Mouse (Mus musculus): ENCODE data around the gene Pigo. TPM values are rescaled to one million over a fixed set of nuclear protein-coding genes. Genes with fewer than 3 reads are reported as not detected.

Gene Pigo
- total and polyA plus RNA-seq, 3 experiments = 16.5 to 25.4 (median 20.2) TPM

DNA sequence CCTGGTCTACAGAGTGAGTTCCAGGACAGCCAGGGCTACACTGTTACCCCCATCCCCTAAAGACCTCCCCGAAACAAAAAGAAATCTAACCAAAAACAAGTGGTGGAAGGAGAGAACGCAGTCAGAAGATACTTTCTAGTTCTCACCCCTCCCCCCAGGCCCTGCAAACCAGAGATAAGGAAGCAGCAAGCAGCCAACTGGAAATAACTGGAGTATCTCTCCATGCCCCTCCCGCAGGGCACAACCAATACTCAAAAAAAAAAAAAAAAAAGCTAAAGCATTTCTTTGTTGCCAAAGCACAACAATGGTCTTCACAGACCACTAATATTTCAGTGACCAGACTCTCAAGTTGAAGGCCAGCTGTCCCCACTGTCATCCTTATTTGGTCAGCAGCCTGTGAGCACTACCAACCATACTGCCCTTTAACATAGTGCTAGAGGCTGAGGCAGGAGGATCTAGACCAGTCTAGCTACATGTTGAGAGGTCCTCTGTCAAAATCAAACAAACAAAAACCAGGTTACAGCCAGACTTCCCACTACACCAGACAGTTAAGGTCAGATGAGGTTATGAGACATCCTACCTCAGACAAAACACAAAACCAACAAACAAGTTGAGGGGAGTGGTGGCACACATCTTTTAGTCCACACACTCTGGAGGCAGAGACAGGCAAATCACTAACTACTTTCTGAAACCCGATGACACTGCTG is 12.4 kb upstream of the Pigo start:
- no peak for DNase-seq

DNA sequence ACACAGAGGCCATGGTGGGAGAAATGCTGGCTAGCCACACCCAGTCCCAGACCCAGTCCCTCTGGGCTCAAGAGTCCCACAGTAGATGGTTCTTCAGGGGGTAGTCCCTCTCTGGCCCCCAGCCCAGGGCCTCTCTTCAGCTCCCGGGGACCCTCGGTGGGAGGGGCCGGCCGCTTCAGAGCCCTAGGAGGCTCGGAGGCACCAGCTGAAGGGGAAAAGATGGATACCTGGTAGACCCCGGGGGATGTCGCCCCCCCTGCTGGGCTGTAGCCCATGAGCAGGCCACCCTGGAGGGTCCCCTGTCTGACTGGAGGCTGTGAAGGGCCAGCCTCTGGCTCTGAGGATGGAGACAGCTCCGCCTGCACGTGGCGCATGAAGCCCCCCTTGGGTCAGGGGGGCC is 10.7 kb upstream of the Pigo start:
- no peak for DNase-seq

DNA sequence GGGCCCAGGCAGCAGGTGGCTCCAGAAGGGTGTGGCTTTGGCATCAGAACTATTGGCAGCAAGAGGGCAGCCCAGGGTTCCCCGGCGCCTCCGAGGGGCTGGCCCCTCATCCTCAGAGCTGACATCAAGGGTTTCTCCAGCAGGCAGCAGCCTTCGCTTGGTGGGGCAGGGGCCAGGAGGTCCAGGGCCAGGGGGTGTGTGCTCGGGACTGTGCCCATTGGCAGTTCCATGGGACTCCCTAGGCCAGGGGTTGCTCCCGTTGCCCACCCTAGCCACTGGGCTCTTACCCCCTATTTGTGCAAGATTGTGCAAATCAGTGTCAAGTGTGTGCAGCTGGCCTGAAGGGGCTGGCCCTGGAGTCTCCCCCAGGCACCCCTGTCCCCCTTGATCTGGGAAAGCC is 10.2 kb upstream of the Pigo start:
- DNase-seq = no peak

DNA sequence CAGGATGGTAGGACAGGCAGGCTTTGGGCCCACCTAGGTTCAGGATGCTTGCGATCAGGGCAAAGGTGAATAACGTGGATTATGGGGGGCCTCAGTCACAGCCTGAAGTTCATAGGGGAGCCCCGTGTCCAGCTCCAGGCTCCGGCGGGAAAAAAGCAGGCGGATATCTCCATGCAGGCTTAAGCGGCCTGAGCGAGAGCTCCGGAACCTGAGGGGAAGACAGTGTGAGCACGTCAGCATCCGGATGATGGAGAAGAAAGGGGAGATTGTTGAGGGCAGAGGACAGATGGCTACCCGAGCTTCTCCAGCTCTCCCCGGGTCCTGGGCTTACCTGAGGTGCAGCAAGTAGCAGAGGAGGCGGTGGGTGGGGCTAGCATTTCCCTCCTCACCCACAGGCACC is 7.9 kb upstream of the Pigo start:
- no peak for DNase-seq

DNA sequence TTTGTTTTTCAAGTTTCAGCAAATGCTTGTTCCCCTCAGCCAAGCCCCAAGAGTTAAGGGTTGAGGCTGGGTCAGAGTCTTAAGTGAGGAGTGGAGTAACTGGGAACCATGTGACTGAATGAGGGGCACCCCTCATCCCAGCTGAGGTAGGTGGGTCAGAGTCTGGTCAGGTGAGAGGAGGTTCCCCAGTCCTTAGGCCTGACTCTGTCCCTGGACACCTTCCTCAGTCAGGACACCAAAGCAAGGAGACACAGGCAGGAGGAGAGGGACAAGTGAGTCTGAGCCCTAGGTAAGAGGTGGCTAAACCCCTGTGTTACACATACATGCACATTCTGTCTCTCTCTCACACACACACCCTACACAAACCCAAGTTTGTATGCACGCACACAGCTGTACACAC is 6.9 kb upstream of the Pigo start:
- no peak for DNase-seq

DNA sequence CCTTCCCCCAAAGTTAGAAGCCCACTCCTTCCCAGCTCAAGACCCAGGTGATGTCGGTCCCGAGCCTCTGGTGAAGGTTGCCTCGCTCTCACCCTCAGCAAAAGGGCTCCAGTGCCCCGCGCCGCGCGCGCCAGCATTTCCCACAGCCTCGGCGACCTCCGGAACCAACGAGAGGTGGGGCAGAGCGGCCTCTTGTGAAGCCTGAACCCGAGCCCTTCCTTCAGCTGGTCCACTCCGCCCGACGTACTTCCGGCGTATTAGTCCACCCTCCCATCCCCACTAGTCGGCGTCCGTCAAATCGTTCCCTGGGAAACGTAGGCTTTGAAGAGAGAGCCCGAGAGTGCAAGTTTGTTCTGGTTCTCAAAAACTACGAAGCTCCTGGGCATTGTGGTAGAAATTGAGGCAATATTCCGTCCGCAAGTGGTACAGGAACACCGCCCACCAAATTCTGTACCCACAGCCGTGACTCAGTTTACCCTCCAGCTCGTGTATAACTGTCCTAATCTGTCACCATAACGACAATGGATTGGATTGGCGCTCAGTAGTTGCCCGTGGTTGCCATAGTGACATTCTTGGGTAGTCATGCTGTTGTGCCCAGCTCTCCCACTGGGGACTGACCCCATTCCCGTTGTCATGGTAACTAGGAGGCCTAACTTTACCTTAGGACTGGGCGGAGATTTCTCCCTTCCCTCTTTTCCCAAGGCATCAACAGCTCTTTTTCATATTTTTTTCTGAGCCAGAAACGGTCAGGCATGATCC is 5.8 kb upstream of the Pigo start, which contains the start of gene Stoml2:
Stoml2 (minus strand) TSS at position 474 of the 759 bp plus-strand sequence.
- DNase-seq = peak; percentile 94

DNA sequence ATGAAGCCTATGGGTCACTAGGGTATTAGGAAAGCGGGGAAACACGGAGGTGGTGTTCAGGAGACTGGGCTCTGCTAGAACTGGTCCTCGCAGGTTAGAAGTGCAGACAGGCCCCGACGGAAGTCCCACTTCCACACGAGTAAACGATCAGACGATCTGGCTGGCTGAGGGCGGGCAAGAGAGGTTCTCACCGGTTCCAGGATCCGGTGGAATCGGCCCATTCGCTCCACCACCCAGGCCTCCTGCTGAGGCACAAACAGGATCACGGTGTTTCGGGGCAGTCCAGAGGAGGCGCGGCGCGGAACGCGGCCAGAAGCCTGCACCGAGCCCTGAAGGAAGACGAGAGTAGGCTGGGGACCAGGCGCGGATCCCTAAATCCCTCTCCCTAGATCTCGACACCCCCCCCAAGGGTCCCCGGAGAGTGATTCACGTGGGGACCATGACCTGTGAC is 5.2 kb upstream of the Pigo start:
- no peak for DNase-seq

DNA sequence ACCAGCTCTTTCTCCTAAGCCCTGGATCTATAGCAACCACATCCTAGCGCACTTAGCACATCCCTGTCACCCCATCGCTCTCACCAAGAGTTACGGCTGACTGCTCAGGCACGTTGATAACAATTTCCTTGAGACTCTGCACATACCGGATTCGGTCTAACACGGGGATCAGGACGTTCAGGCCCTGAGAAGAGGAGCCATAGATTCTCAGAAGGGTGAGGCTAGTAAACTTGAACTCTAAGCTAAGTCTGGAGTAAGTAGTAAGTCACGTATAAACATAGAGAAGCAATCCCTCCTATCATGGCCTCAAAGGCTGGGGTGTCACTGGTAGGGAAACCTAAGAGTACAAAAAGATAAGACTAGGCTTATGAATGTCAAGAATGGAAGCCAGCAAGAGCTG is 4.7 kb upstream of the Pigo start:
- DNase-seq = no peak

DNA sequence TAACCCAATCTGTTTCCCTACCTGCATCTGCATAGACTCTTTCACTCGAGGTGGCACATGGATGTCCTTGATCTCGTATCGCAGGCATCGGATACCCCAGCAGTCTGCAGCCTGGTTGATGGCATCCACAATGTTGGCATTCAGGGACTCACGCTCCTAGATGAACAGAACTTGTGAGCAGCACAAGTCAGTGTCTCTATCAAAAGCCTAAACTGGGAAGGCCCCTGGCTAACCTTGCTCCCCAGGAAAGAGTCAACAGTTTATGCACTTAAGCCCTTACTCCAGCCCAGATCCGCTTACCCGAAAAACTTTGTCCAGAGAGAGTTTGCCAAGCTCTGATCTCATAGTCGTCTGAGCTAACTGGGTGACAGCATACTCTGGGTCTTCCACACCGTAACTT is 4.1 kb upstream of the Pigo start:
- DNase-seq = no peak

DNA sequence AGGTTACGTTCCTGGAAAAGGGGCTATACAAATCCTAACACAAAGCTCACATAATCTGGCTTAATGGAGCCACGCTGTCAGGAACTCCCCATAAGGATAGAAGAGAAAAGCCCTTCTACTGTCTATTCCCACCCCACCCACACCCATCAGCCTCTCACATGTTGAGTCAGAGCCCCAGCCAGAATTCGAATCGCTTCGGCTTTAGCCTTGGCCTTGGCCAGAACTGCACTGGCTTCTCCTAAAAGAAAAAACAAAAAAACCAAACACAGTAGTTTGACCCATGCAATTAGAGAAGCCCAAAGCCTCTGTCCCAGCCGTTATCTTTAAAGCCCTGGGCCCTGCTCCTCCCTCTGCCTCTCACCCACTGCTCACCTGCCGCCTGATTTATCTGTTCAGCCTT is 3.5 kb upstream of the Pigo start:
- peak; percentile 78 for DNase-seq

DNA sequence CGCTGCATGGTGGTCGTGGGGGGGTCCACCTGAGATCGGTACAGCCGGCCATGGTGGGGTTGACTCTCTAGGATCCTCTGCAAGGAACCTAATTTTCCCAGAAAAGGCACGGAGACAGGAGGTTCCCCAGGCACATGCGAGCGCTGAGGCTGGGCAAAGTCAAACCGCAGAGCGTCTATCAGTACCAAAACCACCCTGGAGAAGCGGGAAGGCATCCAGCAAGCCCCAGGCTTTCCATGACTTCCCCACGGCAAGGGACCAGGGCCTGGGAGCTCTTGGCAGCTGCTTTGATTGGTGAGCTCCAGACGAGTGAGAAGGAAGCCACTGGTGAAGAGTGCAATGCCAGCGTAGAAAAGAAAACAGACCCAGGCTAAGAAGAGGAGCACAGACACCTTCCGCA is 946 bp downstream of the Pigo start:
- DNase-seq = no peak

DNA sequence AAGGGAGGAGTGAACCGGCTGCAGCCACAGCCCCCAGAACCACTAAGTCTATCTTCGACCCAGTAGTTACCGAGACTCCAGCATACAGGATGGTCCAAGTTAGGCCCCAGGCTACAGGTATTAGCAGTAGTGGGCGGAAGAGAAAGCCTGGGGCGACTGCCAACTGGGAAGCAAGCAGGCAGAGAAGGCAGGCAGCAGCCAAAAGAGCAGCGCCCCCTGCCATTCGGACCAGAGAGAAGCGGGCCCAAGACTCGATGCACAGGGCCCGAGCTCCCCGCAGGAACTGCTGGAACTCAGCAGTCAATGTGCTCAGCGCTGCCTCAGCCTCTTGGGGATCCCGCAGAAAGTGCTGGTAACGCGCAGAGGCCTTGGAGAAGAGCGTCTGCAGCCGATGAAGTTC is 4.3 kb downstream of the Pigo start:
- no peak for DNase-seq

DNA sequence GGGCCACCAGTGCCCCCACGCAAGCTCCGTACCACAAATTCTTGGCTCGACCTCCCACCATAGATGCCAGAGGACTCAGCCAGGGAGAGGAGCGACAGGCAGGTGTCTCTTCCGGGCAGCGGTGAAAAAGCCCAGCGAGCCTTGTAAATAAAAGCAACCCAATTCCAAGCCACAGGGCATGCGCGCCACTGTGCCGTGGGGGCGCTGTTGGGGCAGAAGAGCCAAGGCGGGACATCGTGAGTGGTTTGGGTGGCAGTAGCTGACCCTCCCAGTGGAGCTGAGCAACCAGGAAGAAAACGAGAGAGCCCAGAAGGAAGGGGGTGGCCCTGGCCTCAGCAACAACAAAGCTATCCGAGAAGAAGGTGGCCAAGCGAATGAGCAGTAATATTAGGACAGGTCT is 4.7 kb downstream of the Pigo start:
- no peak for DNase-seq

DNA sequence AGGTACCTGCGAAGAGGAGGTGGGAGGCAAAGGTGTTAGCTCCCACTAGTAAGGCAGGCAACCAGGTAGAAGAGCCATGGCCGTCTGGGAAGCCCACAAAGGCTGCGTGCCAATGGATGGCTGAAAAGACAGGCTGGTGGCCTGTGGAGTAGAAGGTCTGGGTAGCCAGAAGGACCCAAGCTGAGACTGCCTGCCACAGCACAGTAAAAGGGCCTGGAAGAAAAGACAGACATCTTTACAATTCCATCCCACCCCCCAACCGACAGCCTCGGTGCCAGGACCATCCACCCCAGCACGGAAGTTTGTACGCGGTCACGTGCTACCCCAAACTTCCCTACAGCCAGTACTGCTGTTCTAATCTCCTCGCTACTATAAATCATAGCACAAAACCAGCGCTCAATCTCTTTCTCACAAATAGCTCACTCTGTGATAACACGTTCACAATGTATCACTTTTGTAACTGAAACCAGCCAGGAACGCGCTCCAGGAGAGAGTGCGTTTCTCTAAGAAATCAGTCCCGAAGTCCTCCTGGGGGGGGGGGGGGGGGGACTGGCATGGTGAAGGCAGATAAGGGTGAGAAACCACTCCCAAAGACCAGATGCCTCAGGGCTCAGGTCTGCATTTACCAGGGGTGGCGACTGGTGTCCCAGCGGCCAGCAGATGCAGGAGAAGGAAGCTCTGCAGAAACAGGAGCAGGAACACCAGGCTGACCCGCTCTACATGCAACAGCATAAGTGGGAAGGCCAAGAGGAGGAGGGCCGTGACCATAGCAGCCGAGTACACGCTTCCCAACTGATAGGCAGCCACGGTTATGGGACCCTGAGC is 5.8 kb downstream of the Pigo start:
- no peak for DNase-seq

DNA sequence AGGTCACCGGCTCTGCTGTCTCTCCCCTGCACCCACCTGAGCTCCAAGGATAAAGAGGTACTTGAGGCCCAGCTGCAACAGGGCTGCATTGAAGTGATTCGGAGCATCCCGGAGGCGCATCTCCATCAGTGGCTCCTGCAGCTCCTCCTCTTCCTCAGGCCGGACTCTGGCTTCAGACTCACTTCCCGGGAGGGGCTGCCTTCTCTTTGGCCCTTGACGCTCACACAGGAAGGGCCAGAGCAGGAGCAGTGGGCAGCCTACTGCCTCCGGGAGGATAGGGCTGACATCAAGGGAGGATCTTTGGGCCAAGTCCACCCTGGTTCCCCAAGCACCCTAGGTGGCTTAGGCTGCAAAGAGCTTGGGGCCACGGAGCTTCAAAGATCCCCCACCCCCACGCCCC is 6.4 kb downstream of the Pigo start:
- DNase-seq = no peak

DNA sequence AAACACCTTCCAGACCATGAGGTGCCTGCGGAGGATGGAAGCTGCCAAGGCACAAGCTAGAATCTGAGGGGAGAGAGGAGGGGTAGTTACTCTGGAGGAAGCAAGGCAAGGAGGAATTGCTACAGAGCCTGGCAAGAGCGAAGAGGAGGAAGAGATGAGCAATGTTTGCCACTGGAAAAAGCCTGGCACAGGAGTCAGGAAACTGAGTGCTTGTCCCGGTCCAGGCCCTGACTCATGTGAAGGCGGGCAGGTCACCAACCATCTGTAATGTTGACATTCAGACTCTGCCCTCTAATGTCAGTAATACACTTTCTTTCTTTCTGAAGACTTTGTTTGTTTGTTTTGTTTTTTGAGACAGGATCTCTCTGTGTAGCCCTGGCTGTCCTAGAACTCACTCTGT is 7.5 kb downstream of the Pigo start:
- DNase-seq = peak; percentile 70

DNA sequence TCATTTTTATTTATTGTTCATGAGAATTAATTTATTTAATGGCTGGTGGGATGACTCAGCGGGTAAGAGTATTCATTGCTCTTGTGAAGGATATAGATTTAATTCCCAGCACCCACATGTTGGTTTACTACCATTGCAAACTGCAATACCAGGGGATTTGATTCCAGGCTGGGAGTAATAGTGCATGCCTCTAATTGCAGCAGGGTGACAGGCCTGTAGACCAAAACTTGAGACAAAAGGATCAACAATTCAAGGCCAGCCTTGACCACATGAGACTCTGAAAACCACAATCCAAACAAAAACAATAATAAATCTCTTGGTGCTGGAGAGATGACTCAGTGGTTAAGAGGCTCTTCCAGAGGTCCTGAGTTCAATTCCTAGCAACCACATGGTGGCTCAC is 13.5 kb downstream of the Pigo start:
- DNase-seq = no peak

DNA sequence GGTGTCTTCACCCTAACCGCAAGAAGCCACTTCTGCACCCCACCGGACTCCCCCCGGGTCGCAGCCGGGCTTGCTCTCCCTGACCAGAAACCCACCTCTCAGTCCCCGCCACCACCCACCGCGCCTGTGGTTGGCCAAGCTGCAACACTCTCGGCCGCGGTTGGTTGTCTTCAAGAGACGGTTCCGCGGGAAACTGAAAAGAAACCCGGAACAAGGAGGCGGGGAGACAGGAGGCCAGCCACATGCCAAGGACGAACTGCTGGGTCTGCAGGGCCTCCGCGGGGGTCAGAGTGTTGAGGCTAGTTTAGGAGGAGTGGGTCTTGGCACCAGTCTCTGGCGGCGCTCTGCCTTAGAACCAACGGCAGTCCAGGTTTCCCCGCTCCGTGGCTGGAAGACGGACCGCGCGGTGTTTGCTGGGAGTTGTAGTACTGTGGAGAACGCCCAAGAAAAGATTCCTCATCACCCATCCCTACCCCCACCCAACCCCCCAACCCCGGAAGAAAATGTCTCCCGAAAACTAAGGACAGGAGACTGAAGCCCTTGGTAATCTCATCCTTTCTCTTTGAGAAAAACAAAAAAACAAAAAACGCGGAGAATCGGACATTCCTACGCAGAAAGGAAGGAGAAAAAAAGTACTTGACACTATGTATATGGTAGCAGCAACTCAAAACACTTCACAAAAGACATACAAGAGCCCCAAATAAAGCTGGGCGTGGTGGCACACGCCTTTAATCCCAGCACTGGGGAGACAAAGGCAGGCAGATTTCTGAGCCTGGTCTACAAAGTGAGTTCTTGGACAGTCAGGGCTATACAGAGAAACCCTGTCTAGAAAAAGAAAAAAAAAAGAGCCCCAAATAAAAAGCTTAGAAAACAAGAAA is 15.2 kb downstream of the Pigo start, which contains the start of gene Fancg:
Fancg (minus strand) TSS at position 346 of the 878 bp plus-strand sequence.
- peak; percentile 90 for DNase-seq

DNA sequence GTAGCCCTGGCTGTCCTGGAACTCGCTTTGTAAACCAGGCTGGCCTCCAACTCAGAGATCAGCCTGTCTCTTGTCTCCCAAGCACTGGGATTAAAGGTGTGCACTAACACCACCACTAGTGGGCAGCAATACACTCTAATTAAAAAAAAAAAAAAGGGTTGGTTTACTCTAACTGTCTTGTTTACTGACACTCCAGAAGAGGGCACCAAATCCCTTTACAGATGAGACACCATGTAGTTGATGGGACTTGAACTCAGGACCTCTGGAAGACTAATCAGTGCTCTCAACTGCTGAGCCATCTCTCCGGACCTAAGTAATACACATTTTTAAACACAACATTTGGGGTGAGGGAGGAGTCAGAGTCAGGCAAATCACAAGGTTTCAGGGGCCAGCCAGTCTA is 19.9 kb downstream of the Pigo start:
- no peak for DNase-seq

DNA sequence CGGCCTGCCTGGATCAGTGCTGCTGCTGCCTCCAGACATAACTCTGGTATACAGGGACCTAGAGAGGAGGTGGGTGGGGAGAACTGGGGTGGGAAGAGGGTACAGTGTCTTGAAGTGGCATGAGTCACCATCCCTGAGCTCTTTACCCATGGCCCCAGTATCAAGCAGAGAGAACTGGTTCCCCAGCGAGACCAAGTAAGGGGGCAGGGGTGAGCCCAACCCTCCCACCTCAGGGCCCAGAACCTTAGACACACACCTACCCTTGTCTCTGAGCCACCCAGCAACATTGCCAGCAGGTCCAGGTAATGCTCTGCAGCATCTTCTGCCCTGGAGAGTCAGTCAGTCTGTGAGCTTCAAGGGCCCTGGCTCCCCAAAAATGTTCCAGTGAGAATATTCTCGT is 20.7 kb downstream of the Pigo start:
- no peak for DNase-seq

DNA sequence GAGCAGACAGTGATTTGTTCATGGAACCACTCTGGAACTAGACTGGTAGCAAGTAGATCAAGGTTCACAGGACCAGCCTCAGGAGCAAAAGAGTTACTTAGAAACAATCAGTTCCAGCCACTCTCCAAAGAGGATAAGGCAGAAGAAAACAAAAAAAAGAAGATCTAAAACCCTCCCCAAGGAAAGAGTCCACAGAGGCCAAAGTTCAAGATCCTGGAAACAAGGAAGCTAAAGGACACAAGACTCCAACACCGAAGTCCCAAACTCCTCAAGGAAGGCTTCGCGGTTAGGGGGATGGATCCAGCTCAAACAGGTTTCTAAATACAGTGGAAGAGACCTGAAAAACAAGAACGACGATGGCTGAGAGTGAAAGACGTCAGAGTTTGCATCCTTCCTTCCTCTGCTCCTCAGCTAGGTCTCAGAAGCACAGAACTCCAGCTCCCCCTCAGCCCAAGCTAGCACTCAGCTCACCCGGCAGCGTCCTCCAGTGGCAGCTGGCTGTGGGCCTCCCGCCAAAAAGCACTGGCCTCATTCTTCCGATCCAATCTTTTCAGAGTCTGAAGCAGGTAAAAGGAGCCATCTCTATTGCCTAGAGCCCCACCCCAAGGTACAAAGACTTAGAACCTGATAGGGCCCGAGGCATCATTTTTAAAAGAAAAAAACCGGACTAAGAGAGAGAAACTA is 22.7 kb downstream of the Pigo start:
- DNase-seq = no peak

All from adrenal gland, adult 2 months (tissue).